Mouse (Mus musculus): ENCODE results near the gene Wwc1. TPM values are rescaled to one million over a fixed set of nuclear protein-coding genes. Genes with fewer than 3 reads are reported as not detected.

Gene Wwc1
- polyA plus RNA-seq, 1 experiment from 2014 or later: 17.4 TPM

- Histone ChIP-seq H3K36me3 (ENCODE audit: insufficient read depth) (no peaks in the 10 kb centered on the region), H3K4me2 (no peak overlapping the region), H3K27ac (ENCODE audit: low read depth) (no peak overlapping the region), H3K9ac (no peak overlapping the region), H3K9me3 (ENCODE audit: low read depth, low read length) (no peaks in the 10 kb centered on the region), H3K4me3 (ENCODE audit: low read depth, low read length) (no peak overlapping the region), H3K4me1 (ENCODE audit: insufficient read depth) (no peaks in the 10 kb centered on the region), H3K27me3 (ENCODE audit: insufficient read depth, low read length) (no peaks in the 10 kb centered on the region)
- ATAC-seq (ENCODE audit: insufficient read depth) (no peak), DNase-seq (no peak)
- TF ChIP-seq CTCF (IDR thresholded peaks at IDR 0.05; ENCODE audit: low read depth): no peak
- 77% methylated on average over 3 of the region's 3 CpGs for WGBS
Measured at GRCm38 (mm10) chr11:35959270-35959669, 21.1 kb downstream of the Wwc1 start.

GRCm38 (mm10) chr11:35955572-35955971 is 24.8 kb downstream of the Wwc1 start:
- H3K36me3 ChIP-seq (ENCODE audit: insufficient read depth): no peaks in the 10 kb centered on the region
- DNase-seq: no peak
- no peak for TF ChIP-seq CTCF (IDR thresholded peaks at IDR 0.05; ENCODE audit: low read depth)
- H3K9ac ChIP-seq: no peak overlapping the region
- no peak for ATAC-seq (ENCODE audit: insufficient read depth)
- peaks cover 3% of the 10 kb centered on the region; the same call in 1 of the 2 replicates for H3K4me1 ChIP-seq (ENCODE audit: insufficient read depth)
- 4% methylated on average over 3 of the region's 3 CpGs for WGBS
- H3K27me3 ChIP-seq (ENCODE audit: insufficient read depth, low read length): no peaks in the 10 kb centered on the region
- no peak overlapping the region for H3K27ac ChIP-seq (ENCODE audit: low read depth)
- no peaks in the 10 kb centered on the region for H3K9me3 ChIP-seq (ENCODE audit: low read depth, low read length)
- no peak overlapping the region for H3K4me3 ChIP-seq (ENCODE audit: low read depth, low read length)
- no peak overlapping the region for H3K4me2 ChIP-seq

- ATAC-seq (ENCODE audit: insufficient read depth) (no peak), DNase-seq (no peak)
- Histone ChIP-seq H3K4me3 (ENCODE audit: low read depth, low read length) (no peak overlapping the region), H3K4me1 (ENCODE audit: insufficient read depth) (peaks cover 5% of the 10 kb centered on the region; the same call in 1 of the 2 replicates), H3K36me3 (ENCODE audit: insufficient read depth) (no peaks in the 10 kb centered on the region), H3K27ac (ENCODE audit: low read depth) (no peak overlapping the region), H3K4me2 (no peak overlapping the region), H3K27me3 (ENCODE audit: insufficient read depth, low read length) (no peaks in the 10 kb centered on the region), H3K9me3 (ENCODE audit: low read depth, low read length) (no peaks in the 10 kb centered on the region), H3K9ac (no peak overlapping the region)
- 87% methylated on average over 4 of the region's 4 CpGs for WGBS
- TF ChIP-seq CTCF (IDR thresholded peaks at IDR 0.05; ENCODE audit: low read depth): no peak
Measured at GRCm38 (mm10) chr11:35953179-35953578, 27.1 kb downstream of the Wwc1 start.

DNA sequence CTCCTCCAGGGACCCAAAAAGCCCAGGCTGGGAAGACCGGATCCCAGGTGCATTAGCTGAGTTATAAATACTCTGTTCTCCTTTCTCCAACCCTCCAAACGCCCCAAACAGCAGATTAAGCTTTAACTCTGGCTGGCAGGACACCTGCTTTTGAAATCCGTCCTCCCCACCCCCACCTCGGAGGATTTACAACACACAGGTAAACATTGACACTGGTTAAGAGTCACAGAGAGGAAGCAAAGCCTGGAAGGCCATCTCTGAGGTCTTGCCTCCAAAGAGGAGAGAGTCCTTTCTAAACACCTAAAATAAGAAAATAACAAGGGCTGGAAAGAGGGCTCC is 28.6 kb downstream of the Wwc1 start:
- H3K9me3 ChIP-seq (ENCODE audit: low read depth, low read length): no peaks in the 10 kb centered on the region
- no peaks in the 10 kb centered on the region for H3K27me3 ChIP-seq (ENCODE audit: insufficient read depth, low read length)
- no peak overlapping the region for H3K4me3 ChIP-seq (ENCODE audit: low read depth, low read length)
- no peaks in the 10 kb centered on the region for H3K36me3 ChIP-seq (ENCODE audit: insufficient read depth)
- H3K4me1 ChIP-seq (ENCODE audit: insufficient read depth): peaks cover 5% of the 10 kb centered on the region; the same call in 1 of the 2 replicates
- ATAC-seq (ENCODE audit: insufficient read depth): no peak
- no peak overlapping the region for H3K4me2 ChIP-seq
- TF ChIP-seq CTCF (IDR thresholded peaks at IDR 0.05; ENCODE audit: low read depth): no peak
- peak overlapping the region; percentile 85 for H3K27ac ChIP-seq (ENCODE audit: low read depth)
- 38% methylated on average over 4 of the region's 4 CpGs for WGBS
- H3K9ac ChIP-seq: no peak overlapping the region
- no peak for DNase-seq

DNA sequence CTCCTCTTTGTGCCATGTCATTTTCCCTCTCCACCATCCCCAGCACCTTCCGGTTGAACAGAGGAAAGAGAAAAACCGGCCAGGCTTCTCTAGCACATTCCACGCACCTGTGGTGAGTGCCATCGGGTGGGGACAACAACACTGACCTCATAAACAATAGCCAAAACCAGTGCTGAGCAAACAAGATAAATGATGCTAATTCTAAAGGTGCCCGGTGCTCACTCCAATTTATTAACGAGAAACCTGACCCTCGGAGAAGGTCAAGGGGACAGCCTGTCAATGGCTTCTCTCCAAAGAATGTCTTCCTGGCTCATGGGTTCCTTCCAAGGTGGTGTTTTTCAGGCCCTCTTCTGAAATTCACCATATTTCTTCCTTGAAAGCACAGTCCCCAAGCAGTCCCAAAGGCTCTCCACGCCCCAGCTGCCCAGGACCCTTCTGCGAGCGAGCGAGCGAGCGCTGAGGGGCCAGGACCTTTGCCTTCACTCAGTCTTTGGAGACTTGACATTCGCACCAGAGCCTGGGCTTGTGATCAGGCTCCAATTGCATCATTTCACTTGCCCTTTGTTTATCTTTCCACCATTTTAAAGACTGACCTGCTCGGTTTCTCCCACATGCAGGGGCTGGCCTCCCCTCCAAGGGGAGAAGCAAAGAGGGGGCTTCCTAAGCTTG is 29.1 kb downstream of the Wwc1 start:
- Histone ChIP-seq H3K9me3 (ENCODE audit: low read depth, low read length) (no peaks in the 10 kb centered on the region), H3K27ac (ENCODE audit: low read depth) (peak overlapping the region; percentile 85), H3K4me3 (ENCODE audit: low read depth, low read length) (no peak overlapping the region), H3K4me1 (ENCODE audit: insufficient read depth) (peaks cover 5% of the 10 kb centered on the region; the same call in 1 of the 2 replicates), H3K9ac (no peak overlapping the region), H3K27me3 (ENCODE audit: insufficient read depth, low read length) (no peaks in the 10 kb centered on the region), H3K36me3 (ENCODE audit: insufficient read depth) (no peaks in the 10 kb centered on the region), H3K4me2 (no peak overlapping the region)
- no peak for TF ChIP-seq CTCF (IDR thresholded peaks at IDR 0.05; ENCODE audit: low read depth)
- DNase-seq (no peak), ATAC-seq (ENCODE audit: insufficient read depth) (no peak)
- WGBS: 52% methylated on average over 15 of the region's 15 CpGs

DNA sequence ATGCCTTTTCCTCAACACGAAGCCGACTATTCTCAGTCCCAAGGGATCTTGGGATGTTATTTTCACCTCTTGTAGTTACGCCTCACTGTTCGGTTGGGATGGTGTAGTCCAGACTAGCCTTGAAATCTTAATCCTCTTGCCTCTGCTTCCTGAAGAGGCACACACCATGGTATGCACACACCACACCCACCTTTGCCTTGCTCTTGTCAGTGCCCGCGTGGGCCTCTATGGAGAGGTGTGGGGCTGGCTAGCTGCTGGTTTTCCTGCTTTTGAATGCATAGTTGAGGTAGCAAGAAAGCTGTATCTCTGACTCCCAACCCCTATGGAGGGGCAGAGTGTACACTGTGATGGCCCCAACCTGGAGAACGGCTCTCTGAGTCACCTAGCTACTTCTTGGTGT is 29.9 kb downstream of the Wwc1 start:
- H3K4me3 ChIP-seq (ENCODE audit: low read depth, low read length): no peak overlapping the region
- H3K9me3 ChIP-seq (ENCODE audit: low read depth, low read length): no peaks in the 10 kb centered on the region
- H3K27ac ChIP-seq (ENCODE audit: low read depth): peak overlapping the region; percentile 54; the same call in 1 of the 2 replicates
- 60% methylated on average over 7 of the region's 7 CpGs for WGBS
- H3K9ac ChIP-seq: no peak overlapping the region
- H3K27me3 ChIP-seq (ENCODE audit: insufficient read depth, low read length): no peaks in the 10 kb centered on the region
- peaks cover 5% of the 10 kb centered on the region; the same call in 1 of the 2 replicates for H3K4me1 ChIP-seq (ENCODE audit: insufficient read depth)
- no peak for DNase-seq
- no peak overlapping the region for H3K4me2 ChIP-seq
- ATAC-seq (ENCODE audit: insufficient read depth): no peak
- TF ChIP-seq CTCF (IDR thresholded peaks at IDR 0.05; ENCODE audit: low read depth): no peak
- no peaks in the 10 kb centered on the region for H3K36me3 ChIP-seq (ENCODE audit: insufficient read depth)

GRCm38 (mm10) chr11:35950011-35950410 is 30.3 kb downstream of the Wwc1 start:
- DNase-seq (peak; percentile 34), ATAC-seq (ENCODE audit: insufficient read depth) (no peak)
- TF ChIP-seq CTCF (IDR thresholded peaks at IDR 0.05; ENCODE audit: low read depth): no peak
- no peaks in the 10 kb centered on the region for H3K27me3 ChIP-seq (ENCODE audit: insufficient read depth, low read length)
- 54% methylated on average over 3 of the region's 3 CpGs for WGBS
- no peaks in the 10 kb centered on the region for H3K9me3 ChIP-seq (ENCODE audit: low read depth, low read length)
- H3K4me1 ChIP-seq (ENCODE audit: insufficient read depth): peaks cover 5% of the 10 kb centered on the region; the same call in 1 of the 2 replicates
- H3K27ac ChIP-seq (ENCODE audit: low read depth): peak overlapping the region; percentile 26; the same call in 1 of the 2 replicates
- H3K9ac ChIP-seq: no peak overlapping the region
- H3K4me3 ChIP-seq (ENCODE audit: low read depth, low read length): no peak overlapping the region
- no peak overlapping the region for H3K4me2 ChIP-seq
- H3K36me3 ChIP-seq (ENCODE audit: insufficient read depth): no peaks in the 10 kb centered on the region
